12 mouse cellular contexts compared by ENCODE assay signal in the genomic region with DNA sequence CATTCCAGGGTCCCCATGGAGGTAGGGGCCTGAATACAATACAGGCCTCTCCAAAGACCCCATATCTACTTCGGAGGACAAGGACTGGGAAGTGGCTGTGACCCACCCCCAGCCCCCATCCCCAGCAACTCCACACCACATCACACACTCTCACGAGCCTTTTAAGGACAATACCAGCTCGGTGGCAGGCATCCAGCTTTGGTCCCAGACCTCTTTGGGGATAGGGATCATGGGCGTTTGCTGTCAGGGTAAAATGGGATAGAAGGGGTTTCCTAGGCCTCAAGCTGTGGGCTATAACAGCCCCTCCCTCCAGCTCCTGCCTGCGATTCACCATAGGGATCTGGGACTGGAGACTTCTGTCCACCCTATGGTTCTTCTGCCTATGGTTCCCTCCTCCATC. TPM values are rescaled to one million over a fixed set of nuclear protein-coding genes. Genes with fewer than 3 reads are reported as not detected.
DNase-seq lines count a peak whose midpoint lies in the region; ATAC-seq lines count a peak whose summit lies in the region.
"Had no signal": no experiment of that assay in that cellular context is flagged by ENCODE, and none has a peak within 500 bp of the region (broad histone marks: within the 10 kb centered on the region; RNA-seq: fewer than 3 reads in every experiment).

No protein-coding gene starts in this region.

- H3K4me3 ChIP-seq in heart, embryonic 14.5 days (ENCODE audit: control insufficient read depth in 1 of 2, insufficient read depth in 1 of 2, low read depth in 1 of 2, low read length in 2 of 2) = no peak overlapping the region
- H3K4me3 ChIP-seq in intestine, embryonic 16.5 days (ENCODE audit: low read length) = no peak overlapping the region
- H3K4me3 ChIP-seq: myocyte had no signal

- intact Hi-C loops in heart, postnatal 25 days (cut with DNase I) = no loop called here
- intact Hi-C loops in gastrocnemius, postnatal 14 days (cut with DNase I; ENCODE audit: low total_unique reads) = no loop called here

- 54% methylated on average over 5 of the region's 5 CpGs for WGBS in heart, embryonic 14.5 days
- 62% methylated on average over 5 of the region's 5 CpGs for WGBS in intestine, embryonic 16.5 days

- peak overlapping the region; percentile 65; the same call in 1 of the 2 replicates for H3K4me2 ChIP-seq in heart, embryonic 14.5 days (ENCODE audit: low read length)
- H3K4me2 ChIP-seq in intestine, embryonic 16.5 days (ENCODE audit: low read depth, low read length) = no peak overlapping the region

- H3K9me3 ChIP-seq in heart, embryonic 14.5 days (ENCODE audit: control insufficient read depth, low read length) = no peaks in the 10 kb centered on the region
- H3K9me3 ChIP-seq in intestine, embryonic 16.5 days (ENCODE audit: control insufficient read depth, low read length) = no peaks in the 10 kb centered on the region

- H3K4me1 ChIP-seq in heart, embryonic 14.5 days (ENCODE audit: control insufficient read depth in 2 of 2, insufficient read depth in 2 of 2, low read length in 2 of 2) = peaks cover 14 to 20% of the 10 kb centered on the region in 2 experiments
- H3K4me1 ChIP-seq in intestine, embryonic 16.5 days (ENCODE audit: control insufficient read depth, insufficient read depth, low read length) = peaks cover 24% of the 10 kb centered on the region

- peak overlapping the region; percentile 68 to 92; a peak in 3 of 4 replicates for H3K27ac ChIP-seq in heart, embryonic 14.5 days (replicated peaks in 1 of 2; ENCODE audit: control insufficient read depth in 1 of 2, insufficient read depth in 1 of 2, low read depth in 2 of 2, low read length in 2 of 2)
- H3K27ac ChIP-seq in intestine, embryonic 16.5 days (ENCODE audit: low read length) = peak overlapping the region; percentile 91

- H3K27me3 ChIP-seq in heart, embryonic 14.5 days (ENCODE audit: control insufficient read depth, insufficient read depth, low read length) = no peaks in the 10 kb centered on the region
- no peaks in the 10 kb centered on the region for H3K27me3 ChIP-seq in intestine, embryonic 16.5 days (replicated peaks; ENCODE audit: control insufficient read depth, insufficient read depth, low read length)

- H3K36me3 ChIP-seq in heart, embryonic 14.5 days (ENCODE audit: control insufficient read depth, insufficient read depth, low read length) = no peaks in the 10 kb centered on the region
- H3K36me3 ChIP-seq in intestine, embryonic 16.5 days (ENCODE audit: control insufficient read depth, insufficient read depth, low read length) = no peaks in the 10 kb centered on the region

- no peak overlapping the region for H3K9ac ChIP-seq in heart, embryonic 14.5 days (ENCODE audit: low read length)
- no peak overlapping the region for H3K9ac ChIP-seq in intestine, embryonic 16.5 days (ENCODE audit: low read depth, low read length)

- no peak for DNase-seq in heart, postnatal 25 days (ENCODE audit: low spot score)
- DNase-seq in testis, postnatal 10 days (ENCODE audit: low spot score) = peak; percentile 55
- DNase-seq in testis, postnatal 14 days (ENCODE audit: low spot score) = no peak
- DNase-seq in gastrocnemius, postnatal 14 days = no peak

- no peak for ATAC-seq in heart, embryonic 14.5 days (ENCODE audit: insufficient number of reproducible peaks, insufficient read depth, low FRiP score, low read depth)
- ATAC-seq in intestine, embryonic 16.5 days = peak; percentile 45; the same call in 1 of the 2 replicates
- no peak for ATAC-seq in megakaryocyte progenitor cell, adult 5-6 weeks (replicated peaks; ENCODE audit: poor library complexity)
- ATAC-seq in frontal cortex, adult (ENCODE audit: low TSS enrichment) = no peak

RNA-seq across cellular contexts. Expression of a gene that starts 14.4 kb away (rescaled TPM):
- polyA plus RNA-seq in heart, embryonic 14.5 days (2014; fragmentation: Nextera tagmentation; extraction: Ambion mirVana) = not detected in 2 replicates
- total RNA-seq in heart, postnatal 25 days (2021) = not detected
- polyA plus RNA-seq in intestine, embryonic 16.5 days (2015; fragmentation: Nextera tagmentation; extraction: Ambion mirVana) = 0.55 and 0.67 TPM in 2 replicates
- total RNA-seq in megakaryocyte progenitor cell, adult 5-6 weeks (2015) = not detected in 2 replicates
- total RNA-seq in megakaryocyte progenitor cell, adult 5-6 weeks (2017) = not detected in 2 replicates
- not detected for total RNA-seq in gastrocnemius, postnatal 14 days (2021)
- total RNA-seq: common myeloid progenitor, adult 5-6 weeks; hematopoietic stem cell, adult 5-6 weeks; liver, adult 2 months had no signal
- polyA plus RNA-seq: liver, adult 2 months; myocyte had no signal

RNA-seq across cellular contexts. Expression of a gene that starts 36.6 kb away (rescaled TPM):
- polyA plus RNA-seq in heart, embryonic 14.5 days (2014; fragmentation: Nextera tagmentation; extraction: Ambion mirVana) = 12.0 and 12.2 TPM in 2 replicates
- 10 to 100 TPM; 20.1 to 25.9 TPM for total RNA-seq in heart, postnatal 25 days (2021)
- 7.3 and 8.3 TPM in 2 replicates for polyA plus RNA-seq in intestine, embryonic 16.5 days (2015; fragmentation: Nextera tagmentation; extraction: Ambion mirVana)
- 32.0 and 32.6 TPM in 2 replicates for total RNA-seq in megakaryocyte progenitor cell, adult 5-6 weeks (2015)
- 10.0 and 11.2 TPM in 2 replicates for total RNA-seq in megakaryocyte progenitor cell, adult 5-6 weeks (2017)
- total RNA-seq in gastrocnemius, postnatal 14 days (2021) = 10 to 100 TPM; 22.7 to 28.7 TPM
